Mouse (Mus musculus): ENCODE measurements around the gene Mtus2. TPM values are rescaled to one million over a fixed set of nuclear protein-coding genes. Genes with fewer than 3 reads are reported as not detected.
"Not testable (repeated sequence)": the region's sequence is repeated elsewhere in the genome, so short reads cannot be mapped to it uniquely, and the experiment has no call there.

The Mtus2 gene
- polyA plus RNA-seq, 1 experiment from 2014 or later = 5.5 TPM

DNA sequence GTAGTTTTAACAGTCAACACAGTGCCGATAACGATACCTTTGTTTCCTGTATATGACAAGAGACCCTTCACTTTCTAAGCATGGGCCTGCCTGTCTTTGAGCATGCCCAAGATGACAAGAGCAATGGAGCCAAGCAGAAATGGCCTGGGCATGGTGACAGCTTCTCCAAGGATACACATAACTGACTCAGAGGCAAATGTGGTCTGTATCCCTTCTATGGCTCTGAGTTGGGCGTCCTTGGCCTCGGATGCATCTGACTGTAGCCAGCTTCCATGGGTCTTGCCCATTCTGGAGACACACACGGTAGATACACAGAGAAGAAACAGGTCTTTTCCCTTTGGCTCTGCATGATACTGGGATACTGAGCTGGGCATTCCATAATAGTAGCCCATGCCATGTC, 357.8 kb downstream of the Mtus2 start:
- 93% methylated on average over 5 of the region's 5 CpGs for WGBS
- no peak for ATAC-seq

DNA sequence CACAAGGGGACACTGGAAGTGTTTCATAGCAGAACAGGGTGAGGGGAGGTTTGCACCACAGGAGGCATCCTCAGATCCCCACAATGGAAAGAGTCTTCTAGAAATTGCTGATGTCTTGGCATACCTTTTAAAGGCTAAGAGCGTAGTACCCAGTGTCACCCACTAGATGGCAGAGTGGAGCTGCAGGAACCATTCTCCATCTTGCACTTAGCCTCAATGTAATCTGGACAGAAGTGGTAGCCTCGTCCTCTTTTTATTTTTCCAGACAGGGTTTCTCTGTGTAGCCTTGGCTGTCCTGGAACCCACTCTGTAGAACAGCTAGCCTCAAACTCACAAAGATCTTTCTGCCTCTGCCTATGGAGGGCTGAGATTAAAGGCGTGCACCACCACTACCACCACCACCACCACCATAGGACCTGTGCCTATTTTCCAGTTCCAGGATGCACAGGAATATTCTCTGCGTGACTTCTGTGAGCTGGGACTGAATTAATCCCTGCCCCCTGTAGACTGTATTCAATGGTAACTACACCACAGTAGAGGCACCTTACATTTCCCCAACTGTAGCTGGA, 368.3 kb downstream of the Mtus2 start:
- DNase-seq (ENCODE audit: low spot score) = peak; percentile 66
- H3K9ac ChIP-seq (replicated peaks; ENCODE audit: low read depth) = no peak overlapping the region
- H3K27ac ChIP-seq (ENCODE audit: low read length) = no peak overlapping the region
- ATAC-seq = no peak
- no peaks in the 10 kb centered on the region for H3K36me3 ChIP-seq (ENCODE audit: insufficient read depth, low read length)
- no peaks in the 10 kb centered on the region for H3K9me3 ChIP-seq (ENCODE audit: low read length)
- no peak overlapping the region for H3K4me3 ChIP-seq (ENCODE audit: low read depth, low read length)
- TF ChIP-seq CTCF (IDR thresholded peaks at IDR 0.05) (peak; percentile 95), EP300 (IDR thresholded peaks at IDR 0.05) (no peak)
- no peaks in the 10 kb centered on the region for H3K4me1 ChIP-seq (ENCODE audit: insufficient read depth, low read depth, low read length)
- no peak overlapping the region for H3K4me2 ChIP-seq (replicated peaks; ENCODE audit: low read depth, low read length)
- H3K27me3 ChIP-seq (replicated peaks; ENCODE audit: insufficient read depth, low read length) = no peaks in the 10 kb centered on the region
- 42% methylated on average over 4 of the region's 4 CpGs for WGBS

More for the DNA sequence above, 357.8 kb downstream of the Mtus2 start:
- H3K36me3 ChIP-seq (ENCODE audit: insufficient read depth, low read length) = no peaks in the 10 kb centered on the region
- H3K9ac ChIP-seq (replicated peaks; ENCODE audit: low read depth) = no peak overlapping the region
- no peaks in the 10 kb centered on the region for H3K27me3 ChIP-seq (replicated peaks; ENCODE audit: insufficient read depth, low read length)
- no peaks in the 10 kb centered on the region for H3K4me1 ChIP-seq (ENCODE audit: insufficient read depth, low read depth, low read length)
- H3K4me2 ChIP-seq (replicated peaks; ENCODE audit: low read depth, low read length) = no peak overlapping the region
- H3K9me3 ChIP-seq (ENCODE audit: low read length) = no peaks in the 10 kb centered on the region
- H3K4me3 ChIP-seq (ENCODE audit: low read depth, low read length) = no peak overlapping the region
- no peak for DNase-seq (ENCODE audit: low spot score)
- no peak overlapping the region for H3K27ac ChIP-seq (ENCODE audit: low read length)
- no peak for TF ChIP-seq EP300 (IDR thresholded peaks at IDR 0.05)
- TF ChIP-seq CTCF (IDR thresholded peaks at IDR 0.05) = no peak

DNA sequence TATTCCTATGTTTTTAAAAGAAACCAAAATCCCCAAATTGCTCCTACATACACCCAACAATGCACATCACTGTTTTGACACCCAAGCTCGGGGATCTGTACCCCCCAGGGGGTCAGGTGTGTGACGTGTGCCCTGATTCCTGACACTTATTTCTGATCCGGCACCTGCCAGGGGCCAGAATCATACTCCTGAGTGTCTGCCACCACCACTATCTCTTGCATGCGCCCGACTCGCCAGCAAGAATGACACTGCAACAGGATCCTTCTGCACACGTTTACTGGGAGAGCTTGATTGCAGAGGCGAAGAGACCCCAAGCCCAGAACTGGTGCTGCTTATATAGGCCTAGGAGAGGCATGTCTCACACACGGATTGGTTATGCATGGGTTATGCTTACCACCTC, 369.2 kb downstream of the Mtus2 start:
- not testable (repeated sequence) for H3K27ac ChIP-seq (ENCODE audit: low read length); H3K36me3 ChIP-seq (ENCODE audit: insufficient read depth, low read length); H3K4me1 ChIP-seq (ENCODE audit: insufficient read depth, low read depth, low read length); H3K4me3 ChIP-seq (ENCODE audit: low read depth, low read length); H3K9me3 ChIP-seq (ENCODE audit: low read length); H3K27me3 ChIP-seq (replicated peaks; ENCODE audit: insufficient read depth, low read length); ATAC-seq; H3K4me2 ChIP-seq (replicated peaks; ENCODE audit: low read depth, low read length); DNase-seq (ENCODE audit: low spot score); H3K9ac ChIP-seq (replicated peaks; ENCODE audit: low read depth)
- WGBS = 96% methylated on average over 8 of the region's 9 CpGs

DNA sequence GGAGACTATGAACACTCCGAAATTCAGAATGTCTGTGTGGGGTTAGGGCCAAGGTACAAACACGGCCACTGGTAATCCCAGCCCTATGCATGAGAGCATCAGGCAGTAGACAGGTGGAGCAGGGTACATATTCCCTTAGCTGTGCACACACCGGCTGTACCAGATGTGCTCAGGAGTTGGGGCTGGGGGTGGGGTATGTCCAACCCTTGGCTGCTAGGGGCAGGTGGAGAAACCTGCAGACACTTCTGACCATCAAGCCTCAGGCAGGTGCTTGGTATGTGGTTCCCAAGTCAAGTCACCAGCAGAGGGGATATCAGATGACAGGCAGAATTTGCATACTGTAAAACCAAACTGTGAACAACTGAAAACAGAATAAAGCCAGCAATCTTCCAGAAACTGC, 371.9 kb downstream of the Mtus2 start:
- no peak for ATAC-seq
- Histone ChIP-seq H3K4me2 (replicated peaks; ENCODE audit: low read depth, low read length) (no peak overlapping the region), H3K27me3 (replicated peaks; ENCODE audit: insufficient read depth, low read length) (no peaks in the 10 kb centered on the region), H3K9ac (replicated peaks; ENCODE audit: low read depth) (no peak overlapping the region), H3K27ac (ENCODE audit: low read length) (no peak overlapping the region), H3K36me3 (ENCODE audit: insufficient read depth, low read length) (no peaks in the 10 kb centered on the region), H3K4me1 (ENCODE audit: insufficient read depth, low read depth, low read length) (no peaks in the 10 kb centered on the region), H3K9me3 (ENCODE audit: low read length) (no peaks in the 10 kb centered on the region), H3K4me3 (ENCODE audit: low read depth, low read length) (no peak overlapping the region)
- TF ChIP-seq EP300 (IDR thresholded peaks at IDR 0.05) (no peak), CTCF (IDR thresholded peaks at IDR 0.05) (no peak)
- DNase-seq (ENCODE audit: low spot score) = no peak
- 91% methylated on average over 3 of the region's 3 CpGs for WGBS

DNA sequence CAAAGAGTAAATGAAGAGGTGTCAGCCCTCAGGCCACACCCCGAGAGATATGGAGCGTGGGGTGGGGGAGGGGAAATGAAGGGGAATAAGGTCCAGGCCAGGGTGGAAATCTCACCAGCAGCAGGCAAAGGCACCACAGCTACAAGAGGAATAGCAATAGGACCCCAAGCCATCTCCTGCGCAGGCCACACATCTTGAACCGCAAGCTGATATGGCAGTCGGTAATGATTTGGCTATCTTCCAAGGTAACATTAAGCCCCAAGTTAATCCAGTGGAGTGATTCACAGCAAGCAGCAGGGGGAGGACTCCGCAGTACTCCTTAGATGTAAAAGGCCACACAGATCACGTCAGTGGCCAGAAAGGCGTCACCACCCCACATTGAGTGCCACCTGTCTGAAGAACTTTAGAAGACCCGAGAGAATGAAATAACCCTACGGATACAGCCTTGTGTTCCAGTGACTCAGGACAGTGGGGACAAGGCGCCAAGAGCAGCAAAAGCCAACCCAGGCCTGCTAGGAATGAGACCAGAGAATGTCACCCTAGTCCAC, 374.2 kb downstream of the Mtus2 start:
- no peak for ATAC-seq
- Histone ChIP-seq H3K4me1 (ENCODE audit: insufficient read depth, low read depth, low read length) (no peaks in the 10 kb centered on the region), H3K9me3 (ENCODE audit: low read length) (no peaks in the 10 kb centered on the region)

DNA sequence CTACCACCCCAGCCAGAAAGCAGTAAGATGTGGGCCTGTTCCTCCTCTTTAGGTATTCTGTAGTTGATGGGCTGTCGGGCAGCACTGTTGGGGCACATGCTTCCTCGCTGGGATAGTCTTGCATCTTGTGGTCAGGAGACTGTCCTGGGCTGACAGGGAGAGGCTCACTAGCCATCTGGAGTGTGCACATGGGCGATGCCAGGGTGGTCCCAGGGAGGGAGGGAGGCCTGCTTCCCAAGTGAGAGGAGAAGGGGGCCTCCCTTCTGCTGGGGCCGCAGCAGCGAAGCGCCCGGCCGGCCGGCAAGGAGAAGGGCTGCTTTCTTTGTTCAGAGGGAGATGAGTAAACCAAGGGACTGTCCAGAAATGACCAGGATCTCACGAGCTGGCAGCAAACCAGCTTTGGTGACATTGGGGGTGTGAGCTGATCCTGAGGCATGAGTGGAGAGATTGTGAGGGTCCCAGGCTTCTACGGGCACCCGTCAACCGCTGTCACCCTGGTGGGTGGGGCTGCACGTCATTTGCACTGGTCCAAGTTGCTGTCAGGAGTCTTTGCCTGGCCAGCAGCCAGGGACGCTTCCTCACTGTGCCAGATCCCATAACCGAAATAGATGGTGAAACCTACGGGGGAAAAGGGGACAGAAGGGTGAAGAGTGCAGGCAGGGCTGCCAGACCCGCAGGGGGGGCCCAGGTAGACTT, 375.0 kb downstream of the Mtus2 start:
- H3K27ac ChIP-seq (ENCODE audit: low read length) = no peak overlapping the region
- no peak overlapping the region for H3K4me2 ChIP-seq (replicated peaks; ENCODE audit: low read depth, low read length)
- no peak overlapping the region for H3K4me3 ChIP-seq (ENCODE audit: low read depth, low read length)
- H3K9ac ChIP-seq (replicated peaks; ENCODE audit: low read depth) = no peak overlapping the region
- ATAC-seq = peak; percentile 44
- H3K4me1 ChIP-seq (ENCODE audit: insufficient read depth, low read depth, low read length) = no peaks in the 10 kb centered on the region
- no peaks in the 10 kb centered on the region for H3K27me3 ChIP-seq (replicated peaks; ENCODE audit: insufficient read depth, low read length)
- 65% methylated on average over 18 of the region's 18 CpGs for WGBS
- TF ChIP-seq CTCF (IDR thresholded peaks at IDR 0.05) (no peak), EP300 (IDR thresholded peaks at IDR 0.05) (no peak)
- peak; percentile 14 for DNase-seq (ENCODE audit: low spot score)
- H3K36me3 ChIP-seq (ENCODE audit: insufficient read depth, low read length) = no peaks in the 10 kb centered on the region
- no peaks in the 10 kb centered on the region for H3K9me3 ChIP-seq (ENCODE audit: low read length)

More for the DNA sequence above, 374.2 kb downstream of the Mtus2 start:
- no peak overlapping the region for H3K4me3 ChIP-seq (ENCODE audit: low read depth, low read length)
- no peak overlapping the region for H3K27ac ChIP-seq (ENCODE audit: low read length)
- TF ChIP-seq CTCF (IDR thresholded peaks at IDR 0.05) (no peak), EP300 (IDR thresholded peaks at IDR 0.05) (no peak)
- no peak for DNase-seq (ENCODE audit: low spot score)
- 70% methylated on average over 11 of the region's 11 CpGs for WGBS
- no peaks in the 10 kb centered on the region for H3K36me3 ChIP-seq (ENCODE audit: insufficient read depth, low read length)
- H3K4me2 ChIP-seq (replicated peaks; ENCODE audit: low read depth, low read length) = no peak overlapping the region
- H3K27me3 ChIP-seq (replicated peaks; ENCODE audit: insufficient read depth, low read length) = no peaks in the 10 kb centered on the region
- H3K9ac ChIP-seq (replicated peaks; ENCODE audit: low read depth) = no peak overlapping the region
